Comparison of ENCODE assay signal across 28 mouse cellular contexts in genomic region chr2:37531639-37532038, GRCm38 (mm10). TPM values are rescaled to one million over a fixed set of nuclear protein-coding genes. Genes with fewer than 3 reads are reported as not detected.
DNase-seq lines count a peak whose midpoint lies in the region; ATAC-seq and TF ChIP-seq lines count a peak whose summit lies in the region.
"Had no signal": no experiment of that assay in that cellular context is flagged by ENCODE, and none has a peak within 500 bp of the region (broad histone marks: within the 10 kb centered on the region; RNA-seq: fewer than 3 reads in every experiment).

No protein-coding gene starts in this region.

- no peaks in the 10 kb centered on the region for H3K27me3 ChIP-seq in liver, embryonic 12.5 days (replicated peaks)
- no peaks in the 10 kb centered on the region for H3K27me3 ChIP-seq in liver, postnatal 0 days (ENCODE audit: insufficient read depth, low read length)
- no peaks in the 10 kb centered on the region for H3K27me3 ChIP-seq in liver, embryonic 14.5 days (ENCODE audit: control insufficient read depth, insufficient read depth, low read length)
- H3K27me3 ChIP-seq: embryonic facial prominence, embryonic 13.5 days; forebrain, embryonic 13.5 days; heart, embryonic 12.5 days; heart, embryonic 15.5 days; hindbrain, embryonic 13.5 days; intestine, embryonic 15.5 days; Patski had no signal

- no peak overlapping the region for H3K9ac ChIP-seq in liver, embryonic 12.5 days
- no peak overlapping the region for H3K9ac ChIP-seq in liver, postnatal 0 days (replicated peaks)
- no peak overlapping the region for H3K9ac ChIP-seq in liver, embryonic 14.5 days (replicated peaks)
- H3K9ac ChIP-seq: embryonic facial prominence, embryonic 13.5 days; forebrain, embryonic 13.5 days; forebrain, postnatal 0 days; heart, embryonic 12.5 days; heart, embryonic 15.5 days; hindbrain, embryonic 13.5 days; intestine, embryonic 15.5 days had no signal

- H3K36me3 ChIP-seq in liver, embryonic 12.5 days = peaks cover 10% of the 10 kb centered on the region; the same call in 1 of the 2 replicates
- peaks cover 5% of the 10 kb centered on the region; the same call in 1 of the 2 replicates for H3K36me3 ChIP-seq in liver, postnatal 0 days (replicated peaks; ENCODE audit: insufficient read depth, low read length)
- no peaks in the 10 kb centered on the region for H3K36me3 ChIP-seq in liver, embryonic 14.5 days (replicated peaks; ENCODE audit: control insufficient read depth, insufficient read depth, low read depth)

- H3K4me2 ChIP-seq in liver, embryonic 12.5 days = no peak overlapping the region
- H3K4me2 ChIP-seq in liver, postnatal 0 days (ENCODE audit: low read depth, low read length) = no peak overlapping the region
- no peak overlapping the region for H3K4me2 ChIP-seq in liver, embryonic 14.5 days (ENCODE audit: low read depth)
- H3K4me2 ChIP-seq: embryonic facial prominence, embryonic 13.5 days; forebrain, embryonic 13.5 days; heart, embryonic 12.5 days; heart, embryonic 15.5 days; hindbrain, embryonic 13.5 days; intestine, embryonic 15.5 days had no signal

- no peaks in the 10 kb centered on the region for H3K9me3 ChIP-seq in liver, embryonic 12.5 days (replicated peaks)
- no peaks in the 10 kb centered on the region for H3K9me3 ChIP-seq in liver, postnatal 0 days (ENCODE audit: low read length)
- no peaks in the 10 kb centered on the region for H3K9me3 ChIP-seq in liver, embryonic 14.5 days (ENCODE audit: control insufficient read depth, low read length)
- H3K9me3 ChIP-seq: embryonic facial prominence, embryonic 13.5 days; forebrain, embryonic 10.5 days; forebrain, embryonic 13.5 days; heart, embryonic 12.5 days; heart, embryonic 15.5 days; hindbrain, embryonic 10.5 days; hindbrain, embryonic 13.5 days; intestine, embryonic 15.5 days had no signal

- DNase-seq in liver, postnatal 0 days = no peak
- DNase-seq in adipocyte (ENCODE audit: low spot score) = peak; percentile 31
- DNase-seq in liver, embryonic 14.5 days (ENCODE audit: low read depth in 3 of 3, low spot score in 3 of 3) = no peak
- no peak for DNase-seq in adrenal gland, postnatal 4 days (ENCODE audit: low spot score in 2 of 2)
- DNase-seq: adrenal gland, adult 8-10 months; adrenal gland, postnatal 25 days; cerebellum, adult 11 months; cerebellum, adult 2 months; cerebellum, adult 9-11 months; cerebellum, postnatal 25 days; forebrain, postnatal 0 days; gastrocnemius, postnatal 25 days; heart, adult 18-20 months; heart, postnatal 10 days; heart, postnatal 36 days had no signal

- TF ChIP-seq EP300 in liver, postnatal 0 days (IDR thresholded peaks at IDR 0.05; ENCODE audit: low read depth) = no peak
- TF ChIP-seq EP300 in liver, embryonic 14.5 days (IDR thresholded peaks at IDR 0.05; ENCODE audit: low read depth) = no peak

- no peak overlapping the region for H3K4me3 ChIP-seq in liver, embryonic 12.5 days
- no peak overlapping the region for H3K4me3 ChIP-seq in liver, postnatal 0 days (ENCODE audit: low read depth, low read length)
- H3K4me3 ChIP-seq in liver, embryonic 14.5 days (ENCODE audit: insufficient read depth in 1 of 2, low read depth in 2 of 2, low read length in 2 of 2) = no peak overlapping the region
- H3K4me3 ChIP-seq: embryonic facial prominence, embryonic 13.5 days; forebrain, embryonic 10.5 days; forebrain, embryonic 13.5 days; heart, embryonic 12.5 days; heart, embryonic 15.5 days; hindbrain, embryonic 10.5 days; hindbrain, embryonic 13.5 days; intestine, embryonic 15.5 days had no signal

- peak; percentile 61 for ATAC-seq in liver, embryonic 12.5 days
- no peak for ATAC-seq in liver, postnatal 0 days
- peak; percentile 45; the same call in 1 of the 2 replicates for ATAC-seq in liver, embryonic 14.5 days (ENCODE audit: insufficient read depth)
- no peak for ATAC-seq in activated CD4-positive, CD25-positive, alpha-beta regulatory T cell, adult 4 months
- ATAC-seq: CD4-positive, CD25-positive, alpha-beta regulatory T cell, adult 4 months; forebrain, embryonic 13.5 days; forebrain, postnatal 0 days; hindbrain, embryonic 16.5 days; intestine, embryonic 15.5 days; Patski had no signal

- H3K27ac ChIP-seq in liver, embryonic 12.5 days = 0 out of 2 replicates have a peak overlapping the region, but pooled peaks have one; percentile 37
- no peak overlapping the region for H3K27ac ChIP-seq in liver, postnatal 0 days (ENCODE audit: low read depth)
- no peak overlapping the region for H3K27ac ChIP-seq in liver, embryonic 14.5 days
- H3K27ac ChIP-seq: embryonic facial prominence, embryonic 13.5 days; forebrain, embryonic 10.5 days; forebrain, embryonic 13.5 days; heart, embryonic 15.5 days; hindbrain, embryonic 10.5 days; hindbrain, embryonic 13.5 days; intestine, embryonic 15.5 days had no signal

- H3K4me1 ChIP-seq in liver, embryonic 12.5 days = peaks cover 38% of the 10 kb centered on the region
- no peaks in the 10 kb centered on the region for H3K4me1 ChIP-seq in liver, postnatal 0 days (ENCODE audit: insufficient read depth)
- peaks cover 9 to 10% of the 10 kb centered on the region in 2 experiments for H3K4me1 ChIP-seq in liver, embryonic 14.5 days (replicated peaks; ENCODE audit: control insufficient read depth in 2 of 2, insufficient read depth in 2 of 2, low read length in 1 of 2)
- H3K4me1 ChIP-seq: embryonic facial prominence, embryonic 13.5 days; forebrain, embryonic 10.5 days; forebrain, embryonic 13.5 days; hindbrain, embryonic 10.5 days; hindbrain, embryonic 13.5 days; intestine, embryonic 15.5 days had no signal

- TF ChIP-seq CTCF in liver, postnatal 0 days (IDR thresholded peaks at IDR 0.05; ENCODE audit: low read depth) = no peak
- no peak for TF ChIP-seq CTCF in liver, embryonic 14.5 days (IDR thresholded peaks at IDR 0.05; ENCODE audit: low read depth)

- WGBS in liver, embryonic 12.5 days (ENCODE audit: insufficient replicate concordance) = 40% methylated on average over 3 of the region's 3 CpGs
- WGBS in liver, postnatal 0 days (ENCODE audit: insufficient replicate concordance) = 66% methylated on average over 3 of the region's 3 CpGs
- WGBS in liver, embryonic 14.5 days (ENCODE audit: insufficient replicate concordance) = 33% methylated on average over 3 of the region's 3 CpGs

RNA-seq across cellular contexts. Expression of gene Gpr21, which starts 15.5 kb away (rescaled TPM):
- 0.26 and 0.28 TPM in 2 replicates for polyA plus RNA-seq in liver, embryonic 12.5 days (2016; fragmentation: Nextera tagmentation; extraction: Ambion mirVana)
- polyA plus RNA-seq in liver, postnatal 0 days (2015; fragmentation: Nextera tagmentation; extraction: Ambion mirVana) = 0.08 and 0.09 TPM in 2 replicates
- polyA plus RNA-seq in liver, embryonic 14.5 days (2012; rRNA removed) = 0.04 and 0.06 TPM in 2 replicates
- not detected in 2 replicates for polyA plus RNA-seq in liver, embryonic 14.5 days (2014; fragmentation: Nextera tagmentation; extraction: Ambion mirVana)
- polyA plus RNA-seq in activated CD4-positive, CD25-positive, alpha-beta regulatory T cell, adult 4 months (2017; shearing (Covaris generic)) = 1 to 10 TPM in 1 of 2 experiments, under 1 TPM in 1; 0.33 to 3.1 TPM
- 1 to 10 TPM; 2.4 to 2.5 TPM for total RNA-seq in adrenal gland, postnatal 4 days (2021)

Comparison
In these comparisons a context has a peak if more than half of its experiments do, and no peak if none do; other contexts are left out.
1. ATAC-seq: peak in liver, embryonic 12.5 days (single experiment) and liver, embryonic 14.5 days (single experiment); none in liver, postnatal 0 days (single experiment) and activated CD4-positive, CD25-positive, alpha-beta regulatory T cell, adult 4 months (single experiment).